Mouse (Mus musculus): Measurements from ENCODE around the gene Cry2. TPM values are rescaled to one million over a fixed set of nuclear protein-coding genes. Genes with fewer than 3 reads are reported as not detected.

Cry2 gene
- polyA plus RNA-seq, 1 experiment from 2014 or later, result 38.1 TPM

DNA sequence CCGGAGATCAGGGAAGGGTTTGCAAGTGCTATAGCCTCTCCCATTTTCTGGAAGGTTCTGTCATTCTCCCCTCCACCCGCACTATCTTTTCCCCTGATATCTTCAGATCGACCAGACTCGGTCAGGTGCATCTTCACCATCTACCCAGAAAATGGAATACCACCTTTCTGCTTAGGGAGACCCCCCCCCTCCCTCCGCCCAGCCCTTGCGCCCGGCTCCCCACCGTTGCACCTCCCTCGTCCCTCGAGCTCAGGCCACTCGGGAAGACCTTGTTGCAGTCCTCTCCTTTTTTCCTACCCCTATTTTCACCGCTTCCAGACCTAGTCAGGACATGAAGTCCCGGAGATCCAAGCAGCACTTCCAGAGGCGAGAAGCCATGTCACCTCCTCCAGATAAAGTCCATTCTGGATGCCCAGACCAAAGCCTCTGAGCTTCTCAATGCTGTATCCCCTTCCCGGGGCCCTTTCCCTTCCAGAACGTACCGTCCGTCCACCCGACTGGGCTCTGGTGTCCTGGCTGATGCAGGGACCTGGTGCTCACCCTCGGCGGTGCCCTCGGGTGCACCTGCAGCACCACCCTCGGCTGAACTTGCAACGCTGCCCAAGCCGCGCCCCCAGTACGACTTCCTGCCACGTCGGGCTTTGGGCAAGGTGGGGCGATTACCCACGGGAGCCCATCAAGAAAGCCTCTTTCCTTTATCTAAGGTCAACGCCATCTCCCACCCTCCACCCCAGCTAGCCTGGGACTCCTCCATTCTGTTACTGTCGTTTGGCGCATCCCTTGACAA lies 26.3 kb upstream of the Cry2 start, which contains the start of gene Slc35c1:
Slc35c1 (minus strand) TSS at position 618 of the 787 bp plus-strand sequence.
- Histone ChIP-seq H3K4me1 (peaks cover 32% of the 10 kb centered on the region), H3K27me3 (peaks cover 25% of the 10 kb centered on the region), H3K9me3 (replicated peaks) (no peaks in the 10 kb centered on the region), H3K36me3 (no peaks in the 10 kb centered on the region), H3K4me2 (replicated peaks) (peak within 1 kb of the TSS; percentile 97), H3K4me3 (peak within 1 kb of the TSS; percentile 80), H3K27ac (0 out of 2 replicates have a peak within 1 kb of the TSS, but pooled peaks have one; percentile 30), H3K9ac (peak within 1 kb of the TSS; percentile 73)
- under 1% methylated on average over 34 of the region's 34 CpGs for WGBS
- peak; percentile 27 for ATAC-seq (ENCODE audit: low FRiP score)

DNA sequence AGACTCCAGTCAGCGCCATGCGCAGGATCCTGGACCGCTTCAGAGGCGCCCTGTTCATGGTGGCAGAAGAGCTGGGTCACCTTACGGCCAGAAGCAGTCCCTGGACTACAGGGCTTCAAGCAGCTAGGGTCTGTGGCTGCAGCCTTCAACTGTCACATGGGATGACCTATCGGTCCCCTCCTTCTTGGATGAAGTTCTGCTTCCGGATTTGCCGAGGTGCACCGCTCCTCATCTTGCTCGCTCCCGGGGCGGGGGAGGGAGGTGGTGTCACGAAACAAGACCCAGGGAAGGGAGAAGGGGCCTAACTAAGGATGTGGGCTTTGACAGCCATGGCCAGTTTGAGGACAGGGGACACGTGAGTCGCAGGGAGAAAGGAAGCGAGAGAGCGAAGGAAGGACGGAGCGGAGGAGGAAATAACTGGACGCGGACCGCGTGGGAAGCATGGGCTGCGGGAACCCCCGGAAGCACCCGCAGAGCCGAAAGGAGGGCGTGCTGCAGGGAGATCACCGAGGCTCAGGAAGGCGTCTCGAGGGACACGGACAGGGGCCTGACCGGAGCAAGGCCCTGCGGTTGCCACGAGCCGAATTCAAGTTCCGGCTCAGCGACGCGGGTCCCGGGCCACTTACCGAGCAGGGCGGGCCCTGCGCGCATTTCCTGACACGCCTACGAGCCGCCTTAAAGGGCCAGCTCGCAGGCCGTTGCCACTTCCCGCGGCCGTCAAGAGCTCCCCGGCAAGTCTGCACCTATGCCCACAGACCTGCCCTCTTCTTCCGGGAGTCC lies 25.5 kb upstream of the Cry2 start:
- peaks cover 25% of the 10 kb centered on the region for H3K27me3 ChIP-seq
- H3K4me1 ChIP-seq, result peaks cover 32% of the 10 kb centered on the region
- peak overlapping the region; percentile 80 for H3K4me3 ChIP-seq
- peak; percentile 83 for ATAC-seq (ENCODE audit: low FRiP score)
- under 1% methylated on average over 55 of the region's 55 CpGs for WGBS
- H3K27ac ChIP-seq, result 0 out of 2 replicates have a peak overlapping the region, but pooled peaks have one; percentile 30
- peak overlapping the region; percentile 97 for H3K4me2 ChIP-seq (replicated peaks)
- peaks cover 3% of the 10 kb centered on the region; the same call in 1 of the 2 replicates for H3K36me3 ChIP-seq
- no peaks in the 10 kb centered on the region for H3K9me3 ChIP-seq (replicated peaks)
- H3K9ac ChIP-seq, result peak overlapping the region; percentile 73

DNA sequence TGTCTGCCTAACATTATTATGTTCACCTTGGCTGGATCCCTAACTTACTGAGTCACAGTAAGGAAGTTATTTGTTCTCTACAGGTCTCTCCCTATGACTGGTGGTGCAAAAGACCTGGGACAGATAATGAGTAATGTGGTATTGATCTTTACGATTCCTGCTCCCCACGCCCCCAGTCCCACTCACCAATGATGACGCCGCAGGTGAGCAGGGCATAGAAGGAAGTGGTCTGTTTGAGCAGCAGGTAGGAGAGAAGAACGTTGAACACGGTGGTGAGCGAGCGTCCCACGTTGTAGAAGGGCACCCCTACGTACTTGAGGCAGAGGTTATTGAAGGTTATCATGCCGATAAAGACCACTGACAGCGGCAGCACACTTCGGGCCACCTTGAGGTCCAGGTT lies 24.6 kb upstream of the Cry2 start:
- Histone ChIP-seq H3K27ac (no peak overlapping the region), H3K27me3 (peaks cover 25% of the 10 kb centered on the region), H3K4me3 (peak overlapping the region; percentile 80), H3K9me3 (replicated peaks) (no peaks in the 10 kb centered on the region), H3K36me3 (peaks cover 9% of the 10 kb centered on the region), H3K9ac (peak overlapping the region; percentile 73), H3K4me1 (peaks cover 32% of the 10 kb centered on the region), H3K4me2 (replicated peaks) (peak overlapping the region; percentile 97)
- WGBS, result 72% methylated on average over 13 of the region's 13 CpGs
- no peak for ATAC-seq (ENCODE audit: low FRiP score)

DNA sequence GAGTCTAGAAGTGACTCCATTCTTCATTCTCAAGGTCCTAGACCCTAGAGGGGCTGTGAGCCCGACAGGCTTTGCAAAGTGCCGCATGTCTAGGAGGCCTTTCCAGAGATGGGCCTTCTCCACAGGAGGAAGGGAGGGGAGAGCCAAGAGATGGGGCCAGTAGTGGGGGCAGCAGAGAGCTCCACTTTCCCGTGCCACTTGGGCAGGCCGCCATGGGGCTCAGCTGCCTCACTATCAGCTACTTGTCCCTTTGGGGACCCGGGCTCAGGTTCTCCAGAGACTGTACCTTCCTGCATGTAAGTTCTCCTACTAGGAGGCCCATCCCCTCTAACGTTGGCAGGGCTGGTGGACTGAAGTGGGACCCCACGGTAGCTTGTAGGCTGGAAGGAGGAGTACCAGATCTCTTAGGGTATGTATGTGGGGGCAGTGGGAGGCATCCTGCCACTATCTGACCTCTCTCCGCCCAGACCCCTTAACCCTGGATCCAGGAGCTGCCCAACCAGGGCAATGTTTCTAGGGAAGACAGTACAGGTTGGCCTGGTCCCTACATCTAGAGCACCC lies 23.2 kb upstream of the Cry2 start:
- no peak overlapping the region for H3K27ac ChIP-seq
- 0 out of 2 replicates have a peak overlapping the region, but pooled peaks have one; percentile 9 for H3K9ac ChIP-seq
- peaks cover 22% of the 10 kb centered on the region for H3K27me3 ChIP-seq
- H3K4me1 ChIP-seq, result peaks cover 32% of the 10 kb centered on the region
- no peak for ATAC-seq (ENCODE audit: low FRiP score)
- no peak overlapping the region for H3K4me3 ChIP-seq
- no peaks in the 10 kb centered on the region for H3K9me3 ChIP-seq (replicated peaks)
- H3K4me2 ChIP-seq (replicated peaks), result 0 out of 2 replicates have a peak overlapping the region, but pooled peaks have one; percentile 1
- 78% methylated on average over 8 of the region's 8 CpGs for WGBS
- peaks cover 13% of the 10 kb centered on the region for H3K36me3 ChIP-seq

DNA sequence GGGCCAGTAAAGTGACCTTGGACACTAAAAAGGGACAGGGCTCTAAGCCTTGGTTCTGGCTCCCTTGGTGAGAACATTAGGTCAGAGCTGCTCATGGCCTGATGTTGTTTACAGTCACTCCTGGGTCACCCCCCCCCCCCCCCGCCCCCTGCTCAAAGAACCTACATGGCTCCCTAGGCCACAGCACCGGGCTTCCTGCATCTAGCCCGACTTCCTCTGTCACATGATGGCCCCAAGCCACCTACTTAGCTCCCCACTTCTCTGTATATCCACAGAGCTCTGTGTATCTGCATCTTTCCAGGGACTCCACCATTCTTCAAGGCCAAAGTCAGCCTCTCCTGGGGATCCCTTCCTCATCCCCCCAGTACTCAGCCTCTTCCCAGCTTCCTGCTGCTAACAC lies 21.9 kb upstream of the Cry2 start:
- Histone ChIP-seq H3K27me3 (peaks cover 8% of the 10 kb centered on the region), H3K9ac (no peak overlapping the region)
- 14% methylated on average over 1 of the region's 3 CpGs for WGBS

DNA sequence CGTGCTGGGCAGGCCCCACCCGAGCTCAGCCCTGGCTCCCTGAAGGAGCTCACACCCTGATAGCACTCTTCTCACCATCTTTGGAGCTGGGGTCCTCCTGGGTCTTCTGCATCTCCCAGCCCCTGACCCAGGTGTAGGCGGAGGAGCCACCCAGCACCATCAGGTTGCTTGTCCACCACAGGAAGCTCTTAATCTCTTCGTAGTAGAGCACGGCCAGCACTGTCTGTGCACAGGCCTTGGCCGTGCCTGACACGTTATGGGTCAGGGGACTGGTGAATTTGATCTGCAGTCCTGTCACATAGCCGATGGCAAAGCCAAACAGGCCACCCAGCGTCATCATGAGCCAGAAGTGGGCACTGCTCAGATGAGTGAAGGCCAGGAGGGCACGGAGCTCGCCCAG lies 20.3 kb upstream of the Cry2 start:
- no peaks in the 10 kb centered on the region for H3K9me3 ChIP-seq (replicated peaks)
- no peak overlapping the region for H3K4me3 ChIP-seq
- no peak overlapping the region for H3K27ac ChIP-seq
- H3K9ac ChIP-seq, result no peak overlapping the region
- WGBS, result 96% methylated on average over 11 of the region's 11 CpGs
- peaks cover 30% of the 10 kb centered on the region for H3K4me1 ChIP-seq
- H3K4me2 ChIP-seq (replicated peaks), result no peak overlapping the region
- no peaks in the 10 kb centered on the region for H3K27me3 ChIP-seq
- ATAC-seq (ENCODE audit: low FRiP score), result no peak
- peaks cover 13% of the 10 kb centered on the region for H3K36me3 ChIP-seq

More for the DNA sequence above, 21.9 kb upstream of the Cry2 start:
- ATAC-seq (ENCODE audit: low FRiP score), result no peak
- H3K4me3 ChIP-seq, result no peak overlapping the region
- H3K9me3 ChIP-seq (replicated peaks), result no peaks in the 10 kb centered on the region
- H3K36me3 ChIP-seq, result peaks cover 13% of the 10 kb centered on the region
- no peak overlapping the region for H3K27ac ChIP-seq
- no peak overlapping the region for H3K4me2 ChIP-seq (replicated peaks)
- peaks cover 32% of the 10 kb centered on the region for H3K4me1 ChIP-seq

DNA sequence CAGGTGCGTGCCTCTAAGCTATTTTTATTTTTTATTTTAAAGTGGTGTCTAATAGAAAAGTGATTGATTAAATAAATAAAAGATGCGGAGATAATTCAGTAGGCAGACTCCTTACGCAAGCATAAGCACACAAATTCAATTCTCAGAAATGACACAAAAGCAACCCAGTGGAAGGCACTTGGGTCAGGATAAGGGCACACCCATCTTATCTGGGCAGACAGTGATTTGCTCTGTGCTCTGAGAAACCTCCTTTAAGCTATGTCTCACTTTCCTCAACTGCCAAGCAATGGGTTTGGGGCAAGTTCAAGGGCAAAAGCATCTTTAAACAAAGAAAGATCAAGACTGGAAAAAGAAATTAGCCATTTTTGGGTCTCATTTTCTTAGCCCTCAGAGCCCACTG lies 17.3 kb upstream of the Cry2 start:
- no peak overlapping the region for H3K27ac ChIP-seq
- no peak overlapping the region for H3K4me3 ChIP-seq
- H3K4me1 ChIP-seq, result peaks cover 2% of the 10 kb centered on the region; the same call in 1 of the 2 replicates
- no peak overlapping the region for H3K4me2 ChIP-seq (replicated peaks)
- H3K36me3 ChIP-seq, result peaks cover 13% of the 10 kb centered on the region
- no peak overlapping the region for H3K9ac ChIP-seq
- WGBS, result 93% methylated on average over 3 of the region's 3 CpGs
- ATAC-seq (ENCODE audit: low FRiP score), result no peak
- no peaks in the 10 kb centered on the region for H3K9me3 ChIP-seq (replicated peaks)
- no peaks in the 10 kb centered on the region for H3K27me3 ChIP-seq

DNA sequence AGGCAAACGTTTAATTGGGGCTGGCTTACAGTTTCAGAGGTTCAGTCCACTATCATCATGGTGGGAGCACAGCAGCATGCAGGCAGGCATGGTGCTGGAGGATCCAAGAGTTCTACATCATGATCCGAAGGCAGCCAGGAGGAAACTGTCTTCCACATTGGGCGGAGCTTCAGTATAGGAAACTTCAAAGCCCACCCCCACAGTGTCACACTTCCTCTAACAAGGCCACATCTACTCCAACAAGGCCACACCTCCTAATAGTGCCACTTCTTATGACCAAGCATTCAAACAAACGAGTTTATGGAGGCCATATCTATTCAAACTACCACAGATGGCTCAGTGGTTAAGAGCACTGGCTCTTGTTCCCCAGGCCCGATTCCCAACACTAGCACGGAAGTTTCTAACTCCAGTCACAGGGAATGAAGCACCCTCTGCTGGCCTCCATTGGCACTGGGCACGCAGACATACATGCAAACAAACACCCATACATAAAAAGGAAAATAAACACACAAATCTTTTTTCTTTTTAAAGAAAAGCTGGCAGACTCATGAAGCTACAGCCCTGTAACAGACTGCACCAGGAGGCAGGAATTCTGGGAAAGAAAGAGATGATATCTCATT lies 13.4 kb upstream of the Cry2 start:
- no peak overlapping the region for H3K4me2 ChIP-seq (replicated peaks)
- no peaks in the 10 kb centered on the region for H3K9me3 ChIP-seq (replicated peaks)
- H3K4me1 ChIP-seq, result peaks cover 5% of the 10 kb centered on the region
- H3K27ac ChIP-seq, result no peak overlapping the region
- H3K9ac ChIP-seq, result no peak overlapping the region
- no peak overlapping the region for H3K4me3 ChIP-seq
- WGBS, result 73% methylated on average over 7 of the region's 7 CpGs
- H3K36me3 ChIP-seq, result no peaks in the 10 kb centered on the region
- H3K27me3 ChIP-seq, result no peaks in the 10 kb centered on the region
- ATAC-seq (ENCODE audit: low FRiP score), result no peak

DNA sequence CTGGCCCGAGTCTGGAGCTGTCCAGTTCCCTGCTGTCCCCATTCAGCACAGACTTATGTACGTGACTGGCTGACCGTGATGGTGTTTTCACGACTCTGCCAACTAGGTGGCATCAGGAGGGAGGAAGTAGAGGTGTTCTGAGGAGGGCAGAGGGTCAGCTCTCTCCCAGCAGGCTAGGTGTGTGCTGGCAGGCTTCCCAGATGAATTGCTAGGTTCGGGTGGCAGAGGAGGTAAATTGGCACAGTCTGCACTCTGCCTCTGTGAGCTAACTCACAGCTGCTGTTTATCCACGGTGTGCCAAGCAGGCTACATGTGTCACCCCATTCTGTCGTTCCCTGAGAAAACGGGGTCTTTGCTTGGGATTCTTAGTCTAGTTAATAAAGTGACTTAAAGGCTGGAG lies 12.8 kb upstream of the Cry2 start:
- Histone ChIP-seq H3K4me3 (no peak overlapping the region), H3K4me2 (replicated peaks) (no peak overlapping the region), H3K27ac (no peak overlapping the region), H3K9ac (no peak overlapping the region), H3K9me3 (replicated peaks) (no peaks in the 10 kb centered on the region), H3K36me3 (no peaks in the 10 kb centered on the region), H3K27me3 (no peaks in the 10 kb centered on the region), H3K4me1 (peaks cover 5% of the 10 kb centered on the region; the same call in 1 of the 2 replicates)
- ATAC-seq (ENCODE audit: low FRiP score), result no peak
- 77% methylated on average over 8 of the region's 8 CpGs for WGBS

DNA sequence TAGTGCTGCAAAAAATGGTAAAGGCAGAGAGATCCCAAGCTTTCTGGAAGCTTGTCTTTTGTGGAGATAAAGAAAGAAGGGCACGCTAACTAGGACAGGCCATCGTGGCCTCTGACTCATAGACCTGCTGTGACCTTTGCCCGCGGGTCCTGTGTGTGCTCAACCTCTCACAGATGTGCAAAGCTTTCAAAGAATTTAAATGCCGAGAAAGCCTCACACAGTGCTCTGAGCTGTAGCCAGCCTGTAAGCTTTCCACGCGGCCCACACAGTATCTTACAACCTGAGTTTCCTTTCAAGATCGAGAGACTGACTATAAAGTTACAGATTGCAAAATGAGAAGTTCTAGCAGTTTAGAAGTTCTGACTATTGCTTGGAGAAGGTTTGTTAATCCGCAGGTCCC lies 12.0 kb upstream of the Cry2 start:
- Histone ChIP-seq H3K27ac (no peak overlapping the region), H3K27me3 (no peaks in the 10 kb centered on the region), H3K36me3 (no peaks in the 10 kb centered on the region), H3K4me1 (peaks cover 5% of the 10 kb centered on the region; the same call in 1 of the 2 replicates), H3K9me3 (replicated peaks) (no peaks in the 10 kb centered on the region), H3K4me3 (no peak overlapping the region), H3K4me2 (replicated peaks) (no peak overlapping the region), H3K9ac (no peak overlapping the region; the same call in 1 of the 2 replicates)
- ATAC-seq (ENCODE audit: low FRiP score), result no peak
- WGBS, result 37% methylated on average over 9 of the region's 9 CpGs

DNA sequence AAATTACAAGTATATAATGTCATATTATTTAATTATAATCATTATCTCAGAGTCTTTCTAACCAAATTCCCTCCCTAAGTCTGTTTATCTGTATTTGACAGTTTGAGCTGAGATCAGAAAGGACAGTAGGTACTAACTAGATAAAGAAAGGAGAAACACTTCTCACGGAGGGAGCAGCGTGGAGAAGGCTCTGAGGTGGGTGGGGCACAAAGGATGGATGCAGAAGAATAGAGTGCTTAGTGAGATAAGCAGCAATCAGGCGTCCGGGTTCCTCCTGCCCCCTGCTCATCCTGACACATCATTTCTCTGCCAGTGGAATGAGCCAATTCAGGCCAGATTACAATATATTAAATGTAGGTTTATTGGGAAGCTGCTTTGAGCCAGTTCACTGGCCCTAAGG lies 10.5 kb upstream of the Cry2 start:
- H3K9me3 ChIP-seq (replicated peaks), result no peaks in the 10 kb centered on the region
- H3K27ac ChIP-seq, result no peak overlapping the region
- H3K36me3 ChIP-seq, result no peaks in the 10 kb centered on the region
- WGBS, result 60% methylated on average over 4 of the region's 4 CpGs
- peaks cover 3% of the 10 kb centered on the region; the same call in 1 of the 2 replicates for H3K4me1 ChIP-seq
- H3K4me2 ChIP-seq (replicated peaks), result no peak overlapping the region
- peaks cover 3% of the 10 kb centered on the region; the same call in 1 of the 2 replicates for H3K27me3 ChIP-seq
- no peak overlapping the region for H3K4me3 ChIP-seq
- no peak for ATAC-seq (ENCODE audit: low FRiP score)
- no peak overlapping the region for H3K9ac ChIP-seq
